22 mouse cellular contexts compared by ENCODE assay signal in genomic region chr6:115260507-115260906, GRCm38 (mm10). TPM values are rescaled to one million over a fixed set of nuclear protein-coding genes. Genes with fewer than 3 reads are reported as not detected.
"Had no signal": no experiment of that assay in that cellular context is flagged by ENCODE, and none has a peak within 500 bp of the region (broad histone marks: within the 10 kb centered on the region; RNA-seq: fewer than 3 reads in every experiment).

No protein-coding gene starts in this region.

- H3K4me3 ChIP-seq: left cerebral cortex, adult 2 months; limb, embryonic 13.5 days; midbrain, embryonic 13.5 days; myocyte; neural tube, embryonic 15.5 days had no signal

- H3K27ac ChIP-seq: left cerebral cortex, adult 2 months; limb, embryonic 13.5 days; liver, embryonic 14.5 days; midbrain, embryonic 13.5 days; neural tube, embryonic 15.5 days had no signal

- DNase-seq: kidney, postnatal 10 days; kidney, postnatal 4 days; left cerebral cortex, postnatal 4 days; lung, adult 18-20 months; right cerebral cortex, adult 18-20 months; right cerebral cortex, postnatal 25 days; thymus, postnatal 36 days had no signal

- H3K4me1 ChIP-seq: limb, embryonic 13.5 days; midbrain, embryonic 13.5 days; neural tube, embryonic 15.5 days had no signal

- H3K27me3 ChIP-seq: limb, embryonic 13.5 days; midbrain, embryonic 13.5 days; neural tube, embryonic 15.5 days had no signal

RNA-seq across cellular contexts. Expression of gene Timp4, which starts 8.5 kb away (rescaled TPM):
- total RNA-seq: liver, adult 2 months; megakaryocyte-erythroid progenitor cell, adult 5-6 weeks had no signal
- polyA plus RNA-seq: liver, adult 2 months; liver, embryonic 14.5 days had no signal

RNA-seq across cellular contexts. Expression of gene Gm17482, which starts 33.4 kb away (rescaled TPM):
- total RNA-seq: layer of hippocampus, postnatal 25 days; left cerebral cortex, adult 2 months; left cerebral cortex, postnatal 4 days; liver, adult 2 months; megakaryocyte-erythroid progenitor cell, adult 5-6 weeks had no signal
- polyA plus RNA-seq: kidney, embryonic 14.5 days; limb, embryonic 13.5 days; liver, adult 2 months; liver, embryonic 14.5 days; lung, embryonic 16.5 days; midbrain, embryonic 13.5 days; myocyte; neural tube, embryonic 11.5 days; neural tube, embryonic 15.5 days; small intestine, adult 2 months; stomach, embryonic 16.5 days; thymus, postnatal 0 days had no signal
